Mouse (Mus musculus): Measurements from ENCODE around the gene Zcchc17. TPM values are rescaled to one million over a fixed set of nuclear protein-coding genes. Genes with fewer than 3 reads are reported as not detected.

Gene Zcchc17
- polyA plus RNA-seq (2014; fragmentation: Illumina TruSeq; extraction: RNeasy Lipid Tissue Mini Kit (QIAGEN cat#74804); ENCODE audit: low read depth, low replicate concordance), result 32.7 TPM

GRCm38 (mm10) chr4:130359486-130360237, at the start of gene Zcchc17, which contains the start of gene Snrnp40:
Gene Zcchc17 (minus strand): TSS chr4:130359943.
Gene Snrnp40 (plus strand): TSS chr4:130360132.

GRCm38 (mm10) chr4:130308231-130309081, 51.3 kb downstream of the Zcchc17 start, which contains the start of the genes Fabp3 and Gm10570:
Gene Fabp3 (plus strand): TSS chr4:130308595.
Gene Gm10570 (minus strand): TSS chr4:130308674.

GRCm38 (mm10) chr4:130279105-130279504, 80.6 kb downstream of the Zcchc17 start, which contains the start of gene Serinc2:
Gene Serinc2 (minus strand): TSS chr4:130279205.

Other genes with a start within 250 kb of the Zcchc17 start
- not detected for gene Hcrtr1, start 220.6 kb downstream of the Zcchc17 start, polyA plus RNA-seq (2014; fragmentation: Illumina TruSeq; extraction: RNeasy Lipid Tissue Mini Kit (QIAGEN cat#74804); ENCODE audit: low read depth, low replicate concordance)
- gene Tinagl1, start 184.8 kb downstream of the Zcchc17 start, polyA plus RNA-seq (2014; fragmentation: Illumina TruSeq; extraction: RNeasy Lipid Tissue Mini Kit (QIAGEN cat#74804); ENCODE audit: low read depth, low replicate concordance), result 5.8 TPM
- gene Gm853, start 137.5 kb downstream of the Zcchc17 start, polyA plus RNA-seq (2014; fragmentation: Illumina TruSeq; extraction: RNeasy Lipid Tissue Mini Kit (QIAGEN cat#74804); ENCODE audit: low read depth, low replicate concordance), result 15.9 TPM
- gene Serinc2, start 80.7 kb downstream of the Zcchc17 start, polyA plus RNA-seq (2014; fragmentation: Illumina TruSeq; extraction: RNeasy Lipid Tissue Mini Kit (QIAGEN cat#74804); ENCODE audit: low read depth, low replicate concordance), result 0.85 TPM
- 31.2 TPM for gene Fabp3, start 51.3 kb downstream of the Zcchc17 start, polyA plus RNA-seq (2014; fragmentation: Illumina TruSeq; extraction: RNeasy Lipid Tissue Mini Kit (QIAGEN cat#74804); ENCODE audit: low read depth, low replicate concordance)
- gene Gm10570, start 51.3 kb downstream of the Zcchc17 start, polyA plus RNA-seq (2014; fragmentation: Illumina TruSeq; extraction: RNeasy Lipid Tissue Mini Kit (QIAGEN cat#74804); ENCODE audit: low read depth, low replicate concordance), result not detected
- gene Snrnp40, start 189 bp upstream of the Zcchc17 start, polyA plus RNA-seq (2014; fragmentation: Illumina TruSeq; extraction: RNeasy Lipid Tissue Mini Kit (QIAGEN cat#74804); ENCODE audit: low read depth, low replicate concordance), result 9.0 TPM
- gene Nkain1, start 214.2 kb upstream of the Zcchc17 start, polyA plus RNA-seq (2014; fragmentation: Illumina TruSeq; extraction: RNeasy Lipid Tissue Mini Kit (QIAGEN cat#74804); ENCODE audit: low read depth, low replicate concordance), result not detected

Measured in kidney, adult 10 weeks (tissue).